Mouse (Mus musculus) forebrain, embryonic 13.5 days (tissue): Measurements from ENCODE around the gene Nrros. TPM values are rescaled to one million over a fixed set of nuclear protein-coding genes. Genes with fewer than 3 reads are reported as not detected.

Experiments used
- ATAC-seq: fragments of 200-750 bp; cut with Nextera tagmentation; 2 replicates; pipeline ENCODE4 v1.8.0; 2017
- H3K27ac ChIP-seq: fragments of 300-500 bp; sonication (generic); 2 replicates; pipeline ENCODE4 v1.5.1; 2015; ENCODE audit warnings: inconsistent platforms, mild to moderate bottlenecking, moderate library complexity
- H3K27me3 ChIP-seq: fragments of 300-500 bp; sonication (generic); 2 replicates; pipeline ENCODE4 v1.6.1; 2015; ENCODE audit warnings: mild to moderate bottlenecking, inconsistent platforms
- H3K36me3 ChIP-seq: fragments of 300-500 bp; sonication (generic); 2 replicates; pipeline ENCODE4 v1.6.1; 2015; ENCODE audit warnings: mild to moderate bottlenecking, inconsistent platforms; ENCODE audit not compliant: poor library complexity, severe bottlenecking
- H3K4me1 ChIP-seq: fragments of 300-500 bp; sonication (generic); 2 replicates; pipeline ENCODE4 v1.6.1; 2015; ENCODE audit warnings: inconsistent platforms
- H3K4me2 ChIP-seq: fragments of 300-500 bp; sonication (generic); 2 replicates; pipeline ENCODE4 v1.6.1; 2015; ENCODE audit warnings: inconsistent platforms, mild to moderate bottlenecking, moderate library complexity
- H3K4me3 ChIP-seq: fragments of 300-500 bp; sonication (generic); 2 replicates; pipeline ENCODE4 v1.5.1; 2015; ENCODE audit warnings: mild to moderate bottlenecking, inconsistent platforms
- H3K9ac ChIP-seq: fragments of 300-500 bp; sonication (generic); 2 replicates; pipeline ENCODE4 v1.6.1; 2015; ENCODE audit warnings: mild to moderate bottlenecking, inconsistent platforms
- H3K9me3 ChIP-seq: fragments of 300-500 bp; sonication (generic); replicated peaks from 2 replicates; pipeline ENCODE4 v1.6.1; 2016; ENCODE audit warnings: inconsistent platforms
- WGBS: fragments of 180-500 bp; shearing (Covaris S2); methylation state at CpG from one replicate; pipeline ENCODE4 v1.1.7; 2015; 5-methylcytosine and 5-hydroxymethylcytosine counted together
- polyA plus RNA-seq: library from polyadenylated mRNA; unstranded; fragments of >200 nt; fragmentation: Nextera tagmentation; extraction: Ambion mirVana; gene quantifications from 2 replicates; pipeline ENCODE4 v1.2.1, GENCODE M21; 2015

Gene Nrros
- polyA plus RNA-seq, 1 experiment from 2014 or later, result 7.2 TPM

DNA sequence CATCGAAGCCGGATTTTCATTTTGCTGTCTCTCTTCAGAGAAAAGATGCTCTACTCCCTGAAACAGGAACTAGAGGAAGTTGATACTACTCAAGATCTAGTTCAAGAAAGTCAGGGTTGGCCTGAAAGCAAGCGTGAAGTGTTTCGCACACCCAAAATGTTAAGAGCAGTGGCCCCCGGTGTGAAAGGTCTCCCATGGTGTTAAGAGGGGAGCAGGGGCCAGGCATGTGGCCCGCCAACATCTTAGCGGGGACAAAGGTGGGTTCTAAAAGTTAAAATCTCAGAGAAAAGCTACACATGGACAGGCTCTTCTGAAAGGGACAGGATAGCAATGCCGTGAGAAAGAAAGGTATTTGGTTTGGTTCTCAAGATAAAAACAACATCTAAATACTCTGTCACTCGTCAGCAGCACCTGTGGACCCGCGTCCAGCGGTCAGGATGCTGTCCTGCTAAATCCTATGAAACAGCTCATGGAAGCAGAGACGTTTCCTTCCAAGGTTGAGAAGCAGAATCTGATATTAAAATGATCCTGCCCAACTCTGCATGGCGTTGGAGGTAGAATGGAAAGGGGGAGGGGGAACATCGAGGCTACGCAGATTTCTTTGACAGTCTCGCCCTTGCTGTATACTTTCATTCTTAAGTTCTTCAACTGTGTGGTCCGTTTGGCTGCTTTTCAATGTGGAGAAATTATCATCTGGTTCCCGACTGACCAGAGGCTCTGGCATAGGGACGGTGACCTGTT lies 35.8 kb downstream of the Nrros start:
- H3K4me2 ChIP-seq, result no peak overlapping the region
- H3K9me3 ChIP-seq, result no peaks in the 10 kb centered on the region
- no peaks in the 10 kb centered on the region for H3K4me1 ChIP-seq
- H3K27ac ChIP-seq, result no peak overlapping the region
- H3K9ac ChIP-seq, result no peak overlapping the region
- no peak for ATAC-seq
- WGBS, result 85% methylated on average over 20 of the region's 20 CpGs
- H3K36me3 ChIP-seq, result no peaks in the 10 kb centered on the region
- H3K27me3 ChIP-seq, result no peaks in the 10 kb centered on the region
- H3K4me3 ChIP-seq, result no peak overlapping the region

DNA sequence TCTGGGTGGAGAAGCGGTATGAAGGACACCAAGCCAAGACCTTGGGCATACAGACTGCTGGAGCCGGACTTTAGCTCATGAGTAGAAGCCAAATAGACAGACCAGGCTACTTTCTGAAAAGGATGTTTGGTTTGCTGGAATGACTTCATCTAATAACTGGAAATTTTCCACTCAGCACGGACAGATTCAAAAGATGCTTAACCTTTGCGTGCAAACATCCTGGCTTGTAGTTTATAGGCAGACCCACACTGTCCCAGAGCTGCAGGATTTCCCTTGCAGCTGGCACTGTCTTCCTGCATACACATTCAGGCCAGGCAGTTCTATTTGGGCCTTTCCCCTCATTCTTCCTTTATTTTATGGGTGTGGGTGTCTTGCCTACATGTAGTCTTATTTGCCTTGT lies 38.3 kb downstream of the Nrros start:
- 89% methylated on average over 4 of the region's 4 CpGs for WGBS
- Histone ChIP-seq H3K9ac (no peak overlapping the region), H3K27ac (no peak overlapping the region), H3K4me1 (no peaks in the 10 kb centered on the region), H3K4me2 (no peak overlapping the region), H3K27me3 (no peaks in the 10 kb centered on the region), H3K4me3 (no peak overlapping the region), H3K9me3 (no peaks in the 10 kb centered on the region), H3K36me3 (no peaks in the 10 kb centered on the region)
- no peak for ATAC-seq

DNA sequence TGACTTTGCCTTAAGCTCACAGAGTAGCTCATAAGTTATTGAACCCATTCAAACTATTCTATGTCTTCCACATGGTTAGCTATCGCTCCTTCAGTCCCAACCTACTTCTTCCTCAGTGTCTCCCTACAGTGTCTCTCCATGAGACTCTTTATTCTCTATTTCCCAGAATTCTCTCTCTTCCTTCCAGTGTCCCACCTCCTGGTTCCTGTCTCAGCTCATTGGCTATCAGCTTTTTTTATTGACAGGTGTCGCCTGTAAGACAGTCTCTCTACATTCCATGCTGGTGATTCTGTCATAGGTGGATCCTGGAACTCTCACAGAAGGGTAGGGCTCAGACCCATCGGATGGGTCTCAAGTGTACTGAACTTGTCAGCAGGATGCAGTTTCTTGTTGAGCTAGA lies 40.0 kb downstream of the Nrros start:
- H3K9ac ChIP-seq, result no peak overlapping the region
- no peak for ATAC-seq
- no peak overlapping the region for H3K4me2 ChIP-seq
- H3K9me3 ChIP-seq, result no peaks in the 10 kb centered on the region
- H3K27ac ChIP-seq, result no peak overlapping the region
- WGBS, result 90% methylated on average over 3 of the region's 3 CpGs
- no peaks in the 10 kb centered on the region for H3K27me3 ChIP-seq
- no peak overlapping the region for H3K4me3 ChIP-seq
- H3K36me3 ChIP-seq, result no peaks in the 10 kb centered on the region
- no peaks in the 10 kb centered on the region for H3K4me1 ChIP-seq

DNA sequence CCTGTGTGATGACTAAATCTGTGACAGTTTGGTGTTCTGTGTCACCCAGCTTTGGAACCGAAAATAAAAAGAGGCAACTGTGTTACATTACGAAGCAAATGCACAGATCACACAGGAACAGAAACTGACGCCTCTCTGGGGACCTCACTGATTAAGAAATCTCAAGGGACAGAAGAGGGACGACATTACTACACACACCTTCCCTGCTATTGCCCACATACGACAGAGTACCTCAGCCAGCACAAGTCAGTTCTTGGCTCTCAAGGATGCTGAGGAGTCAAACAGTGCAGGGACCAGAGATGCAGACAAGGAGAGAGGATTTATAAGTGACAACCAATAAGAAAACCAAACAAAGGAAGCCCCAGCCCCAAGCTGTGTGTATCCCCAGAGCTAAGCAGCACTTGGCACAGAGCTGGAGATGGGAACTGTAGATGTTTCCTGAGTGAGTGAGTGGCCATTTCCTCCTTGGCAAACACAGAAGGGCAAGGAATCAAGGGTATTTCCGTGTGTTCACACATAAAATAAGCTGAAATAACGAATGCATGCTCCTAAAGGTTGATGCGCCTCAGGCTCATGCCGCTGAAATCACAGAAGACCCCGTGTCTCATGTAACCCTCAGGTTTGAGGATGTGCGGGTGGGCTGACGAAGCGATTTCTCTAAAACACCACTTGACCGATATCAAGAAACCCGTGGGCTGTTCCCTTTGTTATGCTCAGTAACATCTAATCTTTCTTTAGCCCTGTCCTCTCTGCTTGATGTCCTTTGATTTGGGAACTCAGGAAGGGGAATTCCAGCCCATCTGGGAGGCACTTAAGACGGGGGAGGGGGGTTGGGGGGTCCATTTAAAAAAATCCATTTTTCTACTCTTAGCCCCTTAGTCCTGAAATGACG lies 40.7 kb downstream of the Nrros start:
- no peak for ATAC-seq
- Histone ChIP-seq H3K4me3 (no peak overlapping the region), H3K27me3 (no peaks in the 10 kb centered on the region), H3K4me2 (no peak overlapping the region), H3K27ac (no peak overlapping the region), H3K4me1 (no peaks in the 10 kb centered on the region), H3K36me3 (no peaks in the 10 kb centered on the region), H3K9ac (no peak overlapping the region), H3K9me3 (no peaks in the 10 kb centered on the region)
- 71% methylated on average over 17 of the region's 17 CpGs for WGBS

DNA sequence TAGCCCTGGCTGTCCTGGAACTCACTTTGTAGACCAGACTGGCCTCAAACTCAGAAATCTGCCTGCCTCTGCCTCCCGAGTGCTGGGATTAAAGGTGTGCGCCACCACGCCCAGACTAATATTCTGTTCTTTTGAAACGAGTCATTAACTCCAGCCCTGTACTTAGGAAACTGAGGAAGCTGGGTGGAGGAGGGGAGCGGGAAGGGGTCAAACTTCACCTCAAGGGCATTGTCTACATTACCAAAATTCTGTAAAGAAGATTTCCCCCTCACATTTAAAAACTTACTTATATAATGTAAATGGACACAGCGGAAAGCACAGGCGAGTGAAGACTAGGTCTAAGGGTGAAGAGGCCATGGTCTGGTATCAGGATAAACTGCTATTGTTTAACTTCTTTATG lies 41.4 kb downstream of the Nrros start:
- 90% methylated on average over 7 of the region's 7 CpGs for WGBS
- ATAC-seq, result no peak
- H3K4me2 ChIP-seq, result no peak overlapping the region

DNA sequence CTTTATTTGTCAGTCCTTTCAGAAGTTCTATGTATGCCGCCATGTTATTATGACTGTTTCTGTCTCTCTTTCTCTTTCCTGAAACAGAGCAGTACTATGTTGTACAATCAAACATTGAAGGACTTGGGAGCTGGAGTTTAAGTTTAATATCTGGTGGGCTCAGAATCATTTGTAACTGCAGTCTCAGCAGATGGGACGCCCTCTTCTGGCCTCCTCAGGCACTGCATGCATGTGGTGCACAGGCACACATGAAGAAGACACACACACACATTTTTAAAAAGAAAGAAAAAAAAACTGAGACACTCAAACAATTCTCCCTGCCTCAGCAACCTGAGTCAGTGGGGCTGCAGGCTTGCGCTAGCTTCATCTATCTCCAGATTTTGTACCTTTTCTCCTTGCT lies 44.9 kb downstream of the Nrros start:
- Histone ChIP-seq H3K4me1 (no peaks in the 10 kb centered on the region), H3K36me3 (no peaks in the 10 kb centered on the region), H3K4me2 (no peak overlapping the region), H3K27ac (no peak overlapping the region), H3K4me3 (no peak overlapping the region), H3K9ac (no peak overlapping the region), H3K9me3 (no peaks in the 10 kb centered on the region), H3K27me3 (no peaks in the 10 kb centered on the region)
- WGBS, result 74% methylated on average over 3 of the region's 3 CpGs
- ATAC-seq, result no peak

More for the DNA sequence above, 41.4 kb downstream of the Nrros start:
- Histone ChIP-seq H3K9ac (no peak overlapping the region), H3K4me3 (no peak overlapping the region), H3K4me1 (no peaks in the 10 kb centered on the region), H3K27me3 (no peaks in the 10 kb centered on the region), H3K36me3 (no peaks in the 10 kb centered on the region), H3K27ac (no peak overlapping the region), H3K9me3 (no peaks in the 10 kb centered on the region)

DNA sequence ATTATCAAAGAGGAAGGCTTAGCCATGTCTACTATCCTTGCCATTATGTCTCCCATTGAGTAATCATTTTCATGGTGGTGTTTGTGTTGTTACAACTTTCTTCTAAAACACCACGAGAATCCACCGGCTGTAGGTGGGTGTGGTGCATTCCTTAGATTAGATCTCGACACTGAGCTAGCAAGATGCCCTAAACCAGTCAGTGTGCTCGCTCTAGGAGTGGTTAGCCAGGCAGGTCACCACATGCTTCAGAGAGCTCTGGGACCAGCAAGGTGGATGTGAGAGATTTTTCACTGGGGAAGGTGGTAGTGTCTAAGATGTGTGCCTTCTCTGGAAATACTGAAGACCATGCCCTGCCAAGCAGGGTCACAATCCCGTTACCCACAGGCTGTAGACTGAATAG lies 49.2 kb downstream of the Nrros start:
- ATAC-seq, result no peak
- Histone ChIP-seq H3K4me1 (peaks cover 6% of the 10 kb centered on the region; the same call in 1 of the 2 replicates), H3K36me3 (no peaks in the 10 kb centered on the region), H3K27me3 (no peaks in the 10 kb centered on the region), H3K9ac (no peak overlapping the region), H3K4me3 (no peak overlapping the region), H3K27ac (no peak overlapping the region), H3K9me3 (no peaks in the 10 kb centered on the region), H3K4me2 (no peak overlapping the region)
- 57% methylated on average over 5 of the region's 5 CpGs for WGBS

DNA sequence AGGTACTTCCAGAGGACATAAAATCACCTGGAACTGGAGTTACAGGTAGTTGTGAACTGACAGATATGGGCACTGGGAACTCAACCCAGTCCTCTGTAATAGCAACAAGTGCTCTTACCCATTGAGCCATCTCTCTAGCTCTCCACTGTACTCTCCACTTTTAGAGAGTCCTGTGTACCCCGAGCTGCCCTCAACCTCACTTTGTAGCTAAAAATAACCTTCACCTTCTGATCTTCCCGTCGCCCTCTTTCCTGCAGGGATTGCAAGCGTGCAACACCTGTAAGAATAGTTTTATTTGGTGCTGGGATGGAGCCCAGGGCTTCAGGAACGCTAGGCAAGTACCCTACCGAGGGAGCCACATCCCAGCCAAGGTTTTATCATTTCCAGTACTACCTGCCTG lies 49.6 kb downstream of the Nrros start:
- Histone ChIP-seq H3K4me2 (no peak overlapping the region), H3K9ac (no peak overlapping the region), H3K27ac (no peak overlapping the region), H3K9me3 (no peaks in the 10 kb centered on the region), H3K36me3 (peaks cover under 1% of the 10 kb centered on the region; the same call in 1 of the 2 replicates), H3K4me1 (peaks cover 6% of the 10 kb centered on the region; the same call in 1 of the 2 replicates), H3K4me3 (no peak overlapping the region), H3K27me3 (no peaks in the 10 kb centered on the region)
- WGBS, result 72% methylated on average over 6 of the region's 6 CpGs
- no peak for ATAC-seq

DNA sequence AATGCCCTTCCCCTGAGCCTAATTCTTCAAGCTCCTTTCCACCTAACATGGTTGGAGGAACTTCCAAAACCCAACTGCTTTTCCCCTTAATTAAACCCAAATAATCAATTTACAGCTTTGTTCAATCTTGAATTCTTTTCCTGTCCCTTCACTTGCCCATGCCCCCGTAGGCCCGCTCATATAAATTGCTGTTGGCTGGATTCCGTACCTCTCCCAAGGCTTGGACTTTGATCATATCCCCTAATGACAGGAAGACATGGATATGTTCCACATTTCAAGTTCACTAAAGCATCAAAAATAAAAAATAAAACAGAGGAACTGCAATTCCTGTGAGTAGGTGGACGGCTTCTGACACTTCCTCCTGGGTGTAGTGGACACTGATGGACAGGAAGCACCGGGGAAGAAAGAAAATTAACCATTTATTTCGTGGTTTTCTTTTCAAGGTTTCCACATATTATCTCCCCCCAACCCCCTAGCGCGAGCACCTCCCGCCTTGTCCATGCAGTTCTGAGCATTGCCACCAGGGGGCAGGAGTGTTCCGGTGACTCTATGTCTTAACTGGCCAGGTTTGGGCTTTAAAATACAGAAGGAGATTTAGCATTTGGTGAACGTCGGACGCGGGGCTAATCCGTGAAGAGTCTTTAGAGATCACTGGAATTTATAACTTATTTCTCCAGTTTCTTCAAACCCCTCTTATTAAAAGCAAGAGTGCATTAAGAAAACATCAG lies 50.3 kb downstream of the Nrros start:
- Histone ChIP-seq H3K4me3 (no peak overlapping the region), H3K9me3 (no peaks in the 10 kb centered on the region), H3K36me3 (peaks cover 7% of the 10 kb centered on the region), H3K4me2 (no peak overlapping the region), H3K27ac (no peak overlapping the region), H3K4me1 (peaks cover 6% of the 10 kb centered on the region; the same call in 1 of the 2 replicates), H3K9ac (no peak overlapping the region), H3K27me3 (no peaks in the 10 kb centered on the region)
- ATAC-seq, result 0 out of 2 replicates have a peak, but pooled peaks have one; percentile 10
- WGBS, result 12% methylated on average over 15 of the region's 15 CpGs

DNA sequence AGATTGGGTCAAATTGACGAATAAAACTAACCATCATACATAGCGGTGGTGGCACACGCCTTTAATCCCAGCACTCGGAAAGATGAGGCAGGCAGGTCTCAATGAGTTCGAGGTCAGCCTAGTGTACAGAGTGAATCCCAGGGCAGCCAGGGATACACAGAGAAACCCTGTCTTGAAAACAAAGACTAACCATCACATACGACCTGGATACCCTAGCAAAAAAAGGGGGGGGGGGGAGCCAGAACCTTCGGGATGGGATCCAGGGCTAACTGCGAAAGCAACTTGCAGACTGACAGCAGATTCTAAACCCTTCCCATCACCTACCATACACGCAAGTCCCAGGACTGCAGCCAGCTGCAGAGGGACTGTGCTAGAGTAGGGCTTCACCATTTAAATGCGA lies 51.0 kb downstream of the Nrros start:
- 84% methylated on average over 10 of the region's 10 CpGs for WGBS
- H3K36me3 ChIP-seq, result peaks cover 10% of the 10 kb centered on the region
- no peak overlapping the region for H3K27ac ChIP-seq

DNA sequence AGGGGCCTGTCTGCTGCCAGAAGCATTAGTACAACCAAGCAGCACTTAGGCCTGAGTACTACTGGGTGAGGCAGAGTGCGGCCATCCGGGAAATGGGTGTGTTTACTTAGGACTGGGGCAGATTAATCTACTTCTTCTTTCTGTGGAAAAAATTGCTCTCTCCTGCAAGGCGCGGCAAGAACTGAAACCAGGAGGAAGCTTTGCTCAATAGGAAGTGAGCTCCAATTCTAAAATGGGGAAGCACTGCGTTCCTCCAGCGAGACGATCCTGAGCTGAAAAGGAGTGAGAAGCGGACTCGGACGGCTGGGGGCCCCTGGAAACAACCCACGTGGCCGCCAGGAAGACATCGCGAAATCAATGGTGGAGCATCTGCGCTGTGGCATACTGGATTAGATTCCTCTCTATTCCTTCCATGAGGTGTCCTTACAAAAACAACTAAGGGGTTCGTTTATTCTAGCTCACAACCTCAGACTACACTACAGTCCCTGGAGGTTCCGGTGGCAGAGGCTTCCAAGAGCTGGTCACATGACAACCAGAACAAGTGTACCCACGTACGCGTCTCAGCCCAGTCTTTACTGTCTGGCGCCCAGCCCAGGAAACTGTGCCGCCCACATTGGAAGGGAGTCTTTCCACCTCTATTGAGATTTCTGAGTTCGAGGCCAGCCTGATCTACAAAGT lies 51.7 kb downstream of the Nrros start:
- H3K9me3 ChIP-seq, result no peaks in the 10 kb centered on the region
- no peak overlapping the region for H3K27ac ChIP-seq
- no peaks in the 10 kb centered on the region for H3K27me3 ChIP-seq
- H3K4me2 ChIP-seq, result no peak overlapping the region
- H3K4me3 ChIP-seq, result no peak overlapping the region
- H3K4me1 ChIP-seq, result peaks cover 6% of the 10 kb centered on the region; the same call in 1 of the 2 replicates
- H3K36me3 ChIP-seq, result peaks cover 12% of the 10 kb centered on the region
- ATAC-seq, result no peak
- 73% methylated on average over 23 of the region's 23 CpGs for WGBS
- no peak overlapping the region for H3K9ac ChIP-seq

More for the DNA sequence above, 51.0 kb downstream of the Nrros start:
- ATAC-seq, result no peak
- Histone ChIP-seq H3K4me1 (peaks cover 6% of the 10 kb centered on the region; the same call in 1 of the 2 replicates), H3K9me3 (no peaks in the 10 kb centered on the region), H3K4me2 (no peak overlapping the region), H3K27me3 (no peaks in the 10 kb centered on the region), H3K9ac (no peak overlapping the region), H3K4me3 (no peak overlapping the region)
